Mouse (Mus musculus): ENCODE results near the gene Ppp4r3a. TPM values are rescaled to one million over a fixed set of nuclear protein-coding genes. Genes with fewer than 3 reads are reported as not detected.
"Not testable (repeated sequence)": the region's sequence is repeated elsewhere in the genome, so short reads cannot be mapped to it uniquely, and the experiment has no call there.

Ppp4r3a gene
- 10 to 100 TPM; 47.5 to 48.2 TPM for total RNA-seq (2021)

GRCm38 (mm10) chr12:101083076-101083838 is at the start of gene Ppp4r3a:
Gene Ppp4r3a (minus strand): TSS chr12:101083702.
- peak; percentile 96 for DNase-seq

DNA sequence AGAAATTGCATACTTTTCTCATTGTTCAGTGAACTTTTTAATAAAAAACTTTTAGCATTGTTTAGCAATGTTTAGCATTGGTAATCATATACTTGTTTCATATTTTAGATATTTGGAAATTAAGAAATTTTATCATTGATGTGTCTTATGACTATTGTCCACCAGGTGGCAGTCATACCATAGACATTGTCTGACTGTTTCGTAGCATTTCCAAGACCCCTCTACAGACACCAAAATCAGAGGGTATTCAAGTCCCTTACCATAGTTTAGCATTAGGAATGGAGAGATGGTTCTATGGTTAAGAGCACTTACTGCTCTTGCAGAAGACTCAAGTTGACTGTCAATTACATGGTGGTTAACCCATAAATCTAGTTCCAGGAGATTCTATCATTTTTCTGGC is 39.5 kb upstream of the Ppp4r3a start:
- DNase-seq = peak; percentile 13

- DNase-seq = not testable (repeated sequence)
Measured at GRCm38 (mm10) chr12:101122066-101122465, 38.6 kb upstream of the Ppp4r3a start.

GRCm38 (mm10) chr12:101109794-101110585 is 26.5 kb upstream of the Ppp4r3a start:
- DNase-seq = not testable (repeated sequence)

DNA sequence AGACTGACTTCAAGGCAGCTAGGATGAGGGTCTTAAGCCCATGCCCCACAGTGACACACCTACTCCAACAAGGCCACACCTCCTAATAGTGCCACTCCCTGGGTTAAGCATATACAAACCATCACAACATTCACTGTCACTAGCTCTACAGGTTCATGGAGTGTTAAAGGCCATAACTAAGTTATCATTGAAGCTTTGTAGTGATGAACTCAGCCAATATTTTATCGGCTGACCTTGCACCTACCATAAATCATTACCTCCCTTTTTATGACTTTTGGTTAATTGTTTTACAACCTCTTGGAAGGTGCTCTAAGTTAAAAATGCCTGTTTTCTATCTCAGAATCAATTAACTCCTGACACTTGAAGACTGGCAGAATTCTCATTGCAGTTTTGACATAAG is 24.2 kb upstream of the Ppp4r3a start:
- DNase-seq = no peak

- no peak for DNase-seq
Measured at GRCm38 (mm10) chr12:101105571-101105970, 22.1 kb upstream of the Ppp4r3a start.

DNA sequence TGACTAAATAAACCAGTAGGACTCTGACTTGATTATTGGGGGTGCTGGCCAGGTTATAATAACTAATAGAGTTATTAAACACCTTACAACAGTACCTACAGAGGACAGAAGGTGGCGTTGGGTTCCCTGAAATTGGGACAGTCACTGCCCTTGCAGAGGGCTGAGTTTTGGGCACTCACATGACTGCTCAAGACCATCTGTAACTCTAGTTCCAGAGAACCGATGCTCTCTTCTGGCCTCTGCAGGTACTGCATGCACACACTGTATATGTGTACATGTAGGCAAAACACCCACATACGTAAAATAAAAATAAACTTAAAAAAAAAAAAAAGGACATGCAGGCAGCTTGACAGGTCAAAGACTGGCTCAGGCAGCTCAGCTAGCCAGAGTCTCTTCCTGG is 19.1 kb upstream of the Ppp4r3a start:
- peak; percentile 49 for DNase-seq

DNA sequence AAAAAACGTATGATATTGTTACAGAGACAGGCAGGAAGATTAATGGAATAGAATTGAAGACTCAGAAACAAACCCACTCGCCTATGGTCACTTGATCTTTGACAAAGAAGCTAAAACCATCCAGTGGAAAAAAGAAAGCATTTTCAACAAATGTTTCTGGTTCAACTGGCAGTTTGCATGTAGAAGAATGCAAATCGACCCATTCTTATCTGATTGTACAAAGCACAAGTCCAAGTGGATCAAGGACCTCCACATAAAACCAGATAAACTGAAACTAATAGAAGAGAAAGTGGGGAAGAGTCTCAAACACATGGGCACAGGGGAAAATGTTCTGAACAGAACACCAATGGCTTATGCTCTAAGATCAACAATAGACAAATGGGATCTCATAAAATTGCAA is 10.2 kb upstream of the Ppp4r3a start:
- DNase-seq = not testable (repeated sequence)

DNA sequence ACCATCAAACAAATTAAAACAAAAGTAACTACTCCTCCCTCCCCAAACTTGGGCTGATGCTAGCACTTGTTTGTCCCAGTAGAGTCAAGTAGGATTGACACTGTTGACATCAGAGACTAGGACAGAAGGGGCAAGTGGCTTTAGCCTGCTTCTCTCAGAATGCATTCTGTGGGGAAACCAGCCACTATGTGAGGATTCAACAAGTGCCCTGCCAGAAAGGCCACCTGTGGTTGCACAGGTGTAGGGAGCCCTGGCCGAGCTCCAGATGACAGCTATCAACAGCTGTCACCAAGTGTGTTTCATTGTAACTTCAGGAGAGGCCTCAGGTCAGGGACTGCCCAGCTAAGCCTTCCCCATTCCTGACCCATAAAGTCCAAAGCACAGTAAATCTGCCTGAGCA is 6.5 kb upstream of the Ppp4r3a start:
- no peak for DNase-seq

DNA sequence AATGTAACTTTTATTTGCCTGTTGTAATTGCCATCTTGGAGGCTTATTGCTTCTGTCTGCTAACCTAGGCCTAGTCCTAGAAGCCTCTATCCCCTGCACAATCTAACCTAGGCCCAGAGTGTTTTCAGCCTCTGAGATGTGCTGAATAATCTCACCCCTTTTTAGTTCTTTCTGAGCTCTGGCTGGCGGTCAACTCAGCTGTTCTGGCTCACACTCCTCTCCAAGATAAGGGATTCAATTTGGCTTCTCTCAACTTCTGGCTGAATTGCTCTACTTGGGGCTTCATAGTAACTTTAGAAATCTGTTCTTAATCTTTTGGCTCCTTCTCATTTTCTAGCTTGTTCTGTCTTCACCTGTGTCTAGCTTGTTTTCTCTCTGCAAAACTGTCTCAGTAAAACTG is 3.9 kb upstream of the Ppp4r3a start:
- peak; percentile 25 for DNase-seq

- no peak for DNase-seq
Measured at GRCm38 (mm10) chr12:101084881-101085666, 1.6 kb upstream of the Ppp4r3a start.

DNA sequence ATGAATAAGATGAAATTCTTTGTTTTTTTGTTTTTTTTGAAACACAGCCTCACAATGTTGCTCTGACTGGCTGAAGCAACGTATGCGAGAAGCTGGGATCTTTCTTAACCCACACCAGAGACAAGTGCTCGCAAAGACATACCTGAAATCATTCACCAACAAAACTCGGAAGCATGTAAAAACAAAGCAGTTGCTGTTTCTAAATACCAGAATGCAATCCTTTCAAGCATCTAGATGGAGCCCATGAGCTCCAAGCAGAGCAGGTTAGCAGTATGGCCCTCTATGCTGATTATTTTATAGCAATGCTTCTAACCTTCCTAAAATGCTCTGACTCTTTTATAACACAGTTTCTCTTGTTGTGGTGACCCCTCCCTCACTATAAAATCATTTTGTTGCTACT is 735 bp upstream of the Ppp4r3a start:
- no peak for DNase-seq

- no peak for DNase-seq
Measured at GRCm38 (mm10) chr12:101083839-101084195, 315 bp upstream of the Ppp4r3a start.

GRCm38 (mm10) chr12:101082296-101083075 is 1.0 kb downstream of the Ppp4r3a start:
- peak; percentile 56 for DNase-seq

GRCm38 (mm10) chr12:101077955-101078354 is 5.5 kb downstream of the Ppp4r3a start:
- no peak for DNase-seq

DNA sequence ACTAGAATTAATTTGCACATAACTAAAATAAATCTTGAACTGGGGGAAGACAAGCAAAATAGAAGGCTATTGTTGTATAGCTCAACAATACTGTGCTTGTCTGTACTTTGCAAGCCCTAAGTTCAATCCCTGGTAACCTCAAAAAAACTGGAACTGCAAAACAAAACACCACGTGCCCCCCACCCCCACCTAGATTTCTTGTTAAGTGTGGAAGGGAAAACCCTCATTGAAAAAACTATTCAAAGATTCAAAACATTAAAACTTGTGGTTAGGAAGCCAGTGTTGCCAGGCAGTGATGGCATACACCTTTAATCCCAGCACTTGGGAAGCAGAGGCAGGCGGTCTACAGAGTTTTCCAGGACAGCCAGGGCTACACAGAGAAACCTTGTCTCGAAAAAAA is 8.1 kb downstream of the Ppp4r3a start:
- no peak for DNase-seq

DNA sequence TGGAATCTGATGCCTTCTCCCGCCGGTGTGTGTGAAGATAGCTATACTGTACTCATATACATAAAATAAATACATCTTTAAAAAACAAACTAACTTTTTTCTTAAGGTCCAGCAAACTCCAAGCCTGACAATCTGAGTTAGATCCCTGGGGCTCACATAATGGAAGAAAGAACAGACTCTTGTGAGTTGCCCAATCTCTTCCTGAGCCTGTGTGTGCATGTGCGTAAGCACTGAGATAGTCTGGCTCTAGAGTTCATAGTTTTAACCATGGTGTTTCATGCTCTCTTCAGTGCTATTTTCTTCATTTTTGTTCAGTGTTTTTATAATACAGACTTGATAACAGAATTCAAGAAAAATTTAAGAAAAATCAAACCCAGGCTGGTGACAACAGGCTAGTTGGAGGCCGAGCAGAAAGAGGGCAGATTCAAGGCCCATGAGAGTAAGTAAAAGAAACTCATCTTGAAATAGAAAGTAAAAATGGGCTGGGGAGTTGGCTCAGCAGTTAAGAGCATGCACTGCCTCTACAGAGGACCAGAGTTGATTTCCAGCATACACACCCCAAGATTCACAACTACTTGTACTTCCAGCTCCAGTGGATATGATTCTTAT is 8.6 kb downstream of the Ppp4r3a start:
- no peak for DNase-seq

DNA sequence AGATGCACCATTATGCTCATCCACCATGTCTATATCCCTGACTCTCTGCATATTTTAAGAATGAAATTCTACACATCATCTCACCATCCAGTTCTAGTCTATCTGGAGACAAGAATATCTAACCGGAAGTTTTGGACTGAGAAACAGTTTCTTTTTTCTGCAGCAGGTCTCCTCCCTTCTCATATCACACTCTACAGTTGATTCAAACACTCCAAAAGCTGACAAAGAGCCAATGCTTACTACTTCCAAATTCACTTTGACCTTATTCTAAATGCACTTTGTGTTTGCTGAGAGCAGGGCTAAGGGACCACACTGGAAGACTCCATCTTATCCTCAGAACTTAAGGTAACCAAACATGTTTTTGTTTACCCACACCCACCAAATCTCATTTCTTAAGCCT is 13.7 kb downstream of the Ppp4r3a start:
- DNase-seq = no peak

GRCm38 (mm10) chr12:101066329-101066728 is 17.2 kb downstream of the Ppp4r3a start:
- no peak for DNase-seq

DNA sequence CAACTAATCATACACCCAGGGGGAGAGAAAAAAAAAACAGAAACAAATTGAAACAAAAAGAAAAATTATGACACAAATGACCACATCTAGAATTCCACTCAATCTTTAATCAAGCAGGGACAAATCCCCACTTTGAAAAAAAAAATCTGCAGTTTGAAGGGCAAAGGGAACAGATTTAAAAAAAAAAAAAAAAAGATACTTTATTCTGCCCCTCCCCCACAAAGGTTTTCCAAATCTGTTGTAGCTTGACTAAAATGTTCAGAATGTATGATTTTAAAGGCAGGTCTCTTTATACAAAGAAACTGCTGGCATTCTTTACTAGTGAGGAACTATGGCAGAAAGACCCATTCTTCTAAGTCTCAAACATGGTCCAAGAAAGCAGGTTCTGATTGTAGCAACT is 43.5 kb downstream of the Ppp4r3a start:
- DNase-seq = no peak

DNA sequence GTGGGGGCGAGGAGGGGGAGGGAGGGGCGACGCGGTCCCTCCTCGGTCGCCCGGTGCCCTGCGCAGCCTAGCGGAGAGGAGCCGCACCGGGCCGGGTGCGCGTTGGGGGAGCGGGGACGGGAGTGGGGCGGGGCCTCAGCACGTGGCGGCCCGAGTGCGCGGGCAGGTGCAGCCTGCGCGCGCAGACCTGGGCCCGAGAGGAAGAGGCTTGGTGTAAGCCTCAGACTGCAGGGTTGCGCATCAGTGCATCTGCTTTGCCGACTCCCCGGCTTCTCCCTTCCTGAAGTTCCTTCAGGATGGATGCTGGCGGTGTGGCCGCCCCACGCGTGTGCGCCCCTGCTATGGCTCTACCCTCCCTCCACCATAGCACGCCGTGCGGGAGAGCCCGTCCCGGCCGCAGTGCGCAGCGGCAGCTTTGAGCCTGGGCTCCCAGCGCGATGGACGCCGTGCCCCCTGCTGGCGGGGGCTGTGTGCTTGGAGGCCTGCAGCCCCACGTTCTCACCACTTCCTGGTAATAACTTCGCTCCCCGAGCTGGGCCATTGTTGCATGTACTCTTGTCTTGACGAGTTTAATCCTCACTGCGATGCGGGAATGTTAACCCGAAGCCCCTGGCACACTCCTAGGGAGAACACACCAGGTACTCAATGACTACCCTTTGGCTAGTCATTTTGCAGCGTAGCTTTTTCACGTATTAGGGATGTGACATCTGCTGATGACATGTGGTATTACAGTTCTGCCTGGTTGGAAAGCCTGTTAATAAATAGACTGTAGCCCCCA is 54.4 kb downstream of the Ppp4r3a start, which contains the start of gene Ccdc88c:
Ccdc88c (minus strand) TSS at position 103 of the 778 bp plus-strand sequence.
- peak; percentile 85 for DNase-seq
